Mouse (Mus musculus): ENCODE data around the gene 1700025G04Rik. TPM values are rescaled to one million over a fixed set of nuclear protein-coding genes. Genes with fewer than 3 reads are reported as not detected.
"Not testable (repeated sequence)": the region's sequence is repeated elsewhere in the genome, so short reads cannot be mapped to it uniquely, and the experiment has no call there.

1700025G04Rik gene
- polyA plus RNA-seq, 1 experiment from 2014 or later: 8.7 TPM

DNA sequence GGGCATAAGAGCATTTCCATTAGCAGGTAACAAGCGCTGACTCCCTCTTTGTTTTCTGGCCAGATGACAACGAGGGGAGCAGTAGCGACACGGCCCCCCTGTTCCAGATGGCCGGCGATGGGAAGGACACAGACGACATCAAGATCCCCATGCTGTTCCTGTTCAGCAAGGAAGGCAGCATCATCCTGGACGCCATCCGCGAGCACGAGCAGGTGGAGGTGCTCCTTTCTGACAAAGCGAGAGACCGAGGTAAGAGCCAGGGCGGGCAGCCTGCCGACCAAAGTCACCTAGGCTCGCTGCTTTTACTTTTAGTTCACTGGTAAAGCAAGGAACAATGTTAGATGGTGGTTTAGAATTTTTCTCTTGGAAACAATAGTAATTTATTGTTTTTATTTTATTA, 278.5 kb downstream of the 1700025G04Rik start:
- peaks cover 11% of the 10 kb centered on the region; the same call in 1 of the 2 replicates for H3K36me3 ChIP-seq (ENCODE audit: control insufficient read depth, insufficient read depth, low read length)

DNA sequence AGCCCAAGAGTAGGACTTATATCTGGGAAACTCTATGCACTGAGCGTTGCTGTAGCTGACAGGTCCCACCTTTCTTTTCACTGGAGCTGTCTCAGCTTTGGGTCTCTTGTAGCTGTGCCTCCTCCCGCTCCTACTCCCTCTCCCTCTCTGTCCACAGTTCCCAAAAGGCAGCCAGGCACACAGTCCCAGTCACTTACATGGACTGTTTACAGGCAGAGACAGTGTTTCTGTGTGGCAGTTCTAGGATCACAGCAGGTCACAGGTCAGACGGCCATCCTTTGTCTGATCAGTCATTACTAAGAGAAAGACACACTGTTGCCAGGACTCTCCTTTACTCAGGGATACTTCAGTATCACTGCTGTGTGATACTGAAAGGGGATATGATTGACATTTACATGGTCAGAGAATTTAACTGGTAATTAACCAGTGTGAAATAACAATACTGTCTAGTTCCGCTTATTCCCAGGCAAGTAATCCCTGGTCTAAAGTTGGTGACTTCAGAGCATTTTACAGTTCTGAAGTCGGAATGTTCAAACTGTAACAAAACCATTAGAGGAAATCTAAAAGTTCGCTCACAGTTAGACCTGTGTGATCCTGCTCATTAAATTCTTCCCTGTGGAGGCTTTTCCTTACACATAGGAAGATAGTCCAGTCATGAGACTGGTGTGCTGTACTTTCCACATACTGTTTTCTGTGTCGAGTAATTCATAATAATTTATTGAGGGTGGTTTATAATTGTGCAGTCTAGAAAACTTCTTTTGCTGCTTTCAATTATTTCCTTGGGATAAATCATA, 279.1 kb downstream of the 1700025G04Rik start:
- 86% methylated on average over 7 of the region's 7 CpGs for WGBS
- H3K9me3 ChIP-seq (ENCODE audit: control insufficient read depth, low read length): no peaks in the 10 kb centered on the region
- no peak for DNase-seq (ENCODE audit: low spot score)
- no peaks in the 10 kb centered on the region for H3K4me1 ChIP-seq (replicated peaks; ENCODE audit: control insufficient read depth, insufficient read depth, low read length)
- no peak overlapping the region for H3K9ac ChIP-seq (ENCODE audit: low read depth, low read length)
- no peak overlapping the region for H3K27ac ChIP-seq (ENCODE audit: low read depth, low read length)
- H3K27me3 ChIP-seq (replicated peaks; ENCODE audit: control insufficient read depth, insufficient read depth, low read length): no peaks in the 10 kb centered on the region
- no peak overlapping the region for H3K4me3 ChIP-seq (ENCODE audit: low read depth, low read length)
- ATAC-seq (replicated peaks; ENCODE audit: low FRiP score): no peak
- H3K36me3 ChIP-seq (ENCODE audit: control insufficient read depth, insufficient read depth, low read length): peaks cover 11% of the 10 kb centered on the region; the same call in 1 of the 2 replicates
- no peak overlapping the region for H3K4me2 ChIP-seq

More for the DNA sequence above, 278.5 kb downstream of the 1700025G04Rik start:
- DNase-seq (ENCODE audit: low spot score) (no peak), ATAC-seq (replicated peaks; ENCODE audit: low FRiP score) (no peak)
- Histone ChIP-seq H3K4me3 (ENCODE audit: low read depth, low read length) (no peak overlapping the region), H3K4me2 (no peak overlapping the region), H3K9me3 (ENCODE audit: control insufficient read depth, low read length) (no peaks in the 10 kb centered on the region), H3K4me1 (replicated peaks; ENCODE audit: control insufficient read depth, insufficient read depth, low read length) (no peaks in the 10 kb centered on the region), H3K27me3 (replicated peaks; ENCODE audit: control insufficient read depth, insufficient read depth, low read length) (no peaks in the 10 kb centered on the region), H3K9ac (ENCODE audit: low read depth, low read length) (no peak overlapping the region), H3K27ac (ENCODE audit: low read depth, low read length) (no peak overlapping the region)
- WGBS: 95% methylated on average over 16 of the region's 16 CpGs

DNA sequence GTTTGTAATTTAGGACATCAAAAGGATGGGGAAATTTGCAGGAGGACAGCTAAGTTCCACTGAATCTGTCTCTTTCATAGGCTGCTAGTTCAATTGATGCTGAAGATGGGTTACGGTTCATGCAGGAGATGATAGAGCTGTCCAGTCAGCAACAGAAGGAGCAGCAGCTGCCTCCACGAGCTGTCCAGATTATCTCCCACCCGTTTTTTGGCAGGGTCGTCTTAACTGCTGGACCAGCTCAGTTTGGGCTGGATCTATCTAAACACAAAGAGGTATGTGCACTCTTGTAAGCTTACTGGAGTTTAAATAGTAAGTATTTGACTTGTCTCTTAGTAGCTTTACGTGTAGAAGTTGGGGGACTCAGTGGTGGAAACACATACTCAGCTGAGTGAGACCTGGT, 282.6 kb downstream of the 1700025G04Rik start:
- Histone ChIP-seq H3K36me3 (ENCODE audit: control insufficient read depth, insufficient read depth, low read length) (peaks cover 13% of the 10 kb centered on the region; the same call in 1 of the 2 replicates), H3K27ac (ENCODE audit: low read depth, low read length) (no peak overlapping the region), H3K4me3 (ENCODE audit: low read depth, low read length) (no peak overlapping the region), H3K9me3 (ENCODE audit: control insufficient read depth, low read length) (no peaks in the 10 kb centered on the region), H3K27me3 (replicated peaks; ENCODE audit: control insufficient read depth, insufficient read depth, low read length) (no peaks in the 10 kb centered on the region), H3K4me1 (replicated peaks; ENCODE audit: control insufficient read depth, insufficient read depth, low read length) (no peaks in the 10 kb centered on the region), H3K9ac (ENCODE audit: low read depth, low read length) (no peak overlapping the region), H3K4me2 (no peak overlapping the region)
- DNase-seq (ENCODE audit: low spot score) (no peak), ATAC-seq (replicated peaks; ENCODE audit: low FRiP score) (no peak)
- WGBS: 83% methylated on average over 5 of the region's 5 CpGs

DNA sequence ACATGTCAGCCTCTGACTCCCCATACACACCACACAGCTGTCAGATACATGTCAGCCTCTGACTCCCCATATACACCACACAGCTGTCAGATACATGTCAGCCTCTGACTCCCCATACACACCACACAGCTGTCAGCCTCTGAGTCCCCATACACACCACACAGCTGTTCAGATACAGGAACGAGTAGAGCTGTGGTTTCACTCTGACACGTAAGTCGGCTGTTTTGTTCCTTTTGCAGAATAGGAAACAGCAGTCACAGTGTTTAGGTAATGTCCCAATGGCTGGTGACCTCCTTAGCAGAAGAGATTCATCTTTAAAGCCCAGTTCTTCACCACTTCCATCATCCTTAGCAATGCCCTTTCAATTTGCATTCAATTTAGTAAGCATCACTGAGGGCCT, 287.1 kb downstream of the 1700025G04Rik start:
- H3K27me3 ChIP-seq (replicated peaks; ENCODE audit: control insufficient read depth, insufficient read depth, low read length); H3K9ac ChIP-seq (ENCODE audit: low read depth, low read length); H3K27ac ChIP-seq (ENCODE audit: low read depth, low read length); H3K4me3 ChIP-seq (ENCODE audit: low read depth, low read length); DNase-seq (ENCODE audit: low spot score); H3K9me3 ChIP-seq (ENCODE audit: control insufficient read depth, low read length); H3K4me1 ChIP-seq (replicated peaks; ENCODE audit: control insufficient read depth, insufficient read depth, low read length); ATAC-seq (replicated peaks; ENCODE audit: low FRiP score); H3K4me2 ChIP-seq: not testable (repeated sequence)
- peaks cover 12% of the 10 kb centered on the region; the same call in 1 of the 2 replicates for H3K36me3 ChIP-seq (ENCODE audit: control insufficient read depth, insufficient read depth, low read length)
- 73% methylated on average over 3 of the region's 3 CpGs for WGBS

Data from liver, embryonic 11.5 days (tissue).